Mouse (Mus musculus) small intestine, adult 2 months (tissue): ENCODE results near the gene Banf1. TPM values are rescaled to one million over a fixed set of nuclear protein-coding genes. Genes with fewer than 3 reads are reported as not detected.
A peak's percentile ranks its signal among the peaks of the same experiment; 100 is the strongest.

ENCODE experiments used
- H3K27ac ChIP-seq: fragments of 200-500 bp; 2 replicates; pipeline ENCODE4 v1.5.1; 2012; ENCODE audit warnings: low read depth, low read length, control low read depth, inconsistent platforms; ENCODE audit not compliant: insufficient read depth
- H3K27me3 ChIP-seq: fragments of 200-500 bp; 2 replicates; pipeline ENCODE4 v1.6.1; 2012; ENCODE audit warnings: mild to moderate bottlenecking, moderate library complexity, low read length, inconsistent platforms; ENCODE audit not compliant: control insufficient read depth, insufficient read depth
- H3K36me3 ChIP-seq: fragments of 200-500 bp; 2 replicates; pipeline ENCODE4 v1.6.1; 2012; ENCODE audit warnings: mild to moderate bottlenecking, low read length, control low read depth, inconsistent platforms; ENCODE audit not compliant: control insufficient read depth, insufficient read depth
- H3K4me1 ChIP-seq: fragments of 200-500 bp; 2 replicates; pipeline ENCODE4 v1.6.1; 2012; ENCODE audit warnings: low read length, inconsistent platforms, mixed read lengths; ENCODE audit not compliant: control insufficient read depth, insufficient read depth, insufficient read length
- H3K4me3 ChIP-seq: fragments of 200-500 bp; 2 replicates; pipeline ENCODE4 v1.5.1; 2012; ENCODE audit warnings: low read depth, mild to moderate bottlenecking, control low read depth, inconsistent platforms, low read length, moderate library complexity
- CTCF ChIP-seq: fragments of 200-500 bp; IDR thresholded peaks from 2 replicates; pipeline ENCODE4 v1.5.1; 2012; ENCODE audit warnings: low read depth, mild to moderate bottlenecking, control low read depth, inconsistent platforms, low read length, moderate library complexity, mixed read lengths; ENCODE audit not compliant: insufficient replicate concordance, insufficient read length; ENCODE audit errors: extremely low read depth
- POLR2A ChIP-seq: fragments of 200-500 bp; IDR thresholded peaks from 2 replicates; pipeline ENCODE4 v1.6.1; 2012; ENCODE audit warnings: low read depth, mild to moderate bottlenecking, control low read depth, inconsistent platforms, low read length, moderate library complexity
- WGBS: fragments of 180-500 bp; shearing (Covaris S2); methylation state at CpG from one replicate; pipeline ENCODE4 v1.1.7; 2018; 5-methylcytosine and 5-hydroxymethylcytosine counted together
- polyA plus RNA-seq: library from polyadenylated mRNA; depleted of rRNA; stranded (reverse); fragments of >200 nt; gene quantifications from 2 replicates; pipeline ENCODE4 v1.2.3, GENCODE M21; 2012; rRNA removed

Gene Banf1
- polyA plus RNA-seq, result 63.6 and 100 TPM in 2 replicates

DNA sequence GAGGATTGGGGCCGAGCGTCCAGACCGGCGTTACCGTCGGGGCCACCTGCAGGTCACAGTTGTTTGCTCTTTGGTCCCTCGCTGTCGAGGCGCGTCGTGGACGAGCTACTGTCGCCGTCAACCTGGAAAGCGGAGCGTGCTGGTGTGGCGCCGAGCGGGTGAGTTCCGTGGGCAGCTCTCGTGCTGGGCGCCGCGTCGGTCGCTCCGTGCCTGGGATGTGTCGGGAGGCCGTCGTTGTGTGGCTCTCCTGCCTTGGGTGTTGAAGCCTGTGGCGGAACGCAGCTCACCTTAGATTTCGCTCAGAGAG is at the start of gene Banf1:
Gene Banf1 (minus strand): TSS at position 116 of the 307 bp plus-strand sequence.
- H3K27ac ChIP-seq, result peak within 1 kb of the TSS; percentile 78
- H3K27me3 ChIP-seq, result no peaks in the 10 kb centered on the region
- no peak for TF ChIP-seq POLR2A
- no peak for TF ChIP-seq CTCF
- H3K4me1 ChIP-seq, result peaks cover 18% of the 10 kb centered on the region
- WGBS, result under 1% methylated on average over 33 of the region's 33 CpGs
- peak within 1 kb of the TSS; percentile 94 for H3K4me3 ChIP-seq
- H3K36me3 ChIP-seq, result peaks cover 27% of the 10 kb centered on the region

DNA sequence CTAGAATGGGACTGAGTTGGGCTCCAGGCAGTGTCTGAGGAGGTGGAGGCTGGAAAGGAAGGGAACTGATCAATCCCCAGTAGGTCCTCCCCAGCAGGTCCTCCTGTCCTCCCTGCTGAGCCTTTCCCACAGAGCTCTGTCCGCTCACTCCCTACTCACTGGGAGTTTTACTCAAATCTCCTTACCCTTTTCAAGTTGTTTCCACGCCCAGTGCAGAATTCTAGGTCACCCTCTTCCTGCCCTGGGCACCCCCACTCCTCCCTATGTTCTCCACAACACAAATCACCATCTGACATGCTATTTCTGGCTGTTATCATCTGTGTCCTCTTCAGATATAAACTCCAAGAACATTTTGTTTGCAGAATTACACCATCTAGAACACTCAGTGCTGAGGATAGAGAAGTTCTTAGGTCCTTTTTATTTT is 47.6 kb upstream of the Banf1 start:
- Histone ChIP-seq H3K36me3 (peaks cover 10% of the 10 kb centered on the region), H3K27ac (no peak overlapping the region), H3K4me1 (peaks cover 2% of the 10 kb centered on the region; the same call in 1 of the 2 replicates), H3K27me3 (no peaks in the 10 kb centered on the region), H3K4me3 (no peak overlapping the region)
- TF ChIP-seq CTCF, result no peak
- TF ChIP-seq POLR2A, result no peak
- WGBS, result 82% methylated on average over 2 of the region's 2 CpGs

DNA sequence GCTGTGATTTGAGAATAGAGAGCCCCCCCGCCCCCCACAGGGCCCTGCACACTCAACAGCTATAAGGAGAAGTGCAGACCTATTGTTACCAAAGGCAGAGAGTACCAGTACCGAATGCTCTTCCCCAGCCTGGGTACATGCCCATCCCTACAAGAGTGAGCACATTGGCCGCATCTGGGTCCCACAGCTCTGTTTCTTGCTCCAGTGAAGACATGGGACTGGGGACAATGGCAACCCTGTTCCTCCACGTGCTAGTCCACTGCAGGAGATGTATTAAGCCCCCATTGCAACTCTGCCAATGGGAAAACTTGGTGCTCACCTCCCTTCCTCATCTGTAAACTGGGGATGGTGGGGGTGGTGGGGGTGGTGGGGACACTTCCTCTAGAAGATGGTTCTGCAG is 46.9 kb upstream of the Banf1 start:
- Histone ChIP-seq H3K36me3 (peaks cover 10% of the 10 kb centered on the region), H3K27me3 (no peaks in the 10 kb centered on the region), H3K27ac (no peak overlapping the region), H3K4me1 (peaks cover 3% of the 10 kb centered on the region), H3K4me3 (no peak overlapping the region)
- WGBS, result 85% methylated on average over 4 of the region's 4 CpGs
- TF ChIP-seq CTCF (no peak), POLR2A (no peak)

GRCm38 (mm10) chr19:5411961-5412360 is 45.0 kb upstream of the Banf1 start:
- TF ChIP-seq CTCF (no peak), POLR2A (no peak)
- Histone ChIP-seq H3K27ac (no peak overlapping the region), H3K4me1 (peaks cover 8% of the 10 kb centered on the region), H3K27me3 (no peaks in the 10 kb centered on the region), H3K4me3 (no peak overlapping the region), H3K36me3 (peaks cover 3% of the 10 kb centered on the region; the same call in 1 of the 2 replicates)
- 66% methylated on average over 5 of the region's 5 CpGs for WGBS

GRCm38 (mm10) chr19:5410641-5411040 is 43.7 kb upstream of the Banf1 start:
- Histone ChIP-seq H3K4me3 (no peak overlapping the region), H3K27me3 (no peaks in the 10 kb centered on the region), H3K4me1 (peaks cover 8% of the 10 kb centered on the region), H3K27ac (no peak overlapping the region), H3K36me3 (peaks cover under 1% of the 10 kb centered on the region; the same call in 1 of the 2 replicates)
- 95% methylated on average over 5 of the region's 5 CpGs for WGBS
- TF ChIP-seq CTCF, result no peak
- no peak for TF ChIP-seq POLR2A

GRCm38 (mm10) chr19:5409068-5409467 is 42.1 kb upstream of the Banf1 start:
- no peak for TF ChIP-seq POLR2A
- TF ChIP-seq CTCF, result no peak
- H3K27ac ChIP-seq, result peak overlapping the region; percentile 70
- WGBS, result 75% methylated on average over 5 of the region's 5 CpGs

DNA sequence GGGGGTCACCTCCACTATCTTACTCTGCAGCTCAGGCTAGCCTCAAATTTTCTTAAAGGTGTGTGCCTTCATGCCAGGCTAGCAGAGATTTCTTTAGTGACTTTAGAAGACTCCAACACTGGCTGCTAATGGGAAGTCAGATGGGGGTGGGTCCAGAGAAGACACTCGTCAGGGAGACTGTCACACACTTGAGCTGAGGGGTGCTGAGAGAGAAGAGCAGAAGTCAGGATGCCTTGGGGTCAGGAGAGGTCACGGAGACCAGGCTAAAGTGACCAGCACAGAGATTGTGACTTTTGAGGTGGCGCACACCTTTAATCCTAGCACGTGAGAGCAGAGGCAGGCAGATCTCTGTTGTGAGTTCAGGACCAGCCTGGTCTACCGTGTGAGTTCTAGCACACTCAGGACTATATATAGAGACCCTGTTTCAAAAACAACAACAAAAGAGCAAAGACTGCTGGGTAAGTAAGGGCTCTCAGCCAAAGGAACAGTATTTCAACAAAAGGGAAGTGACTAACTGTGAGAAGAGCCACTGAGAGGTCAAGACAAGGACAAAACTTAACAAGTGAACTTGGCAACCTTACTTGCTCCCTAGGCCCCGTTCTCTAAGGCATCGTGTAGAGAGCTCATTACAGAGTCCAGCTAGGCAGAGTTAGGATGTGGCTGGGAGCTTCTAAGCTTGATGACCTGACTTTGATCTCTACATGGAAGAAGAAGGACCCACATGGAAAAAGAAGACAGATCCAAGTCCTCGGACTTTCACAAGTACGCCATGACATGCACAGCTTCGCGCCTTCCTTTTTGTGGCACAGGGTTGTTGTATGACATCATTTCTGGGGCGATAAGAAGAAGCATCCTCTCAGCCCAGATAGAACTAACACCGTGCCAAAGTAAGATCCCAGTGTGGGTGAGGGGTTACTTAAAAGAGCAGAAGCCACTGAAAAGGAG is 41.4 kb upstream of the Banf1 start:
- 76% methylated on average over 13 of the region's 13 CpGs for WGBS
- no peak overlapping the region for H3K4me3 ChIP-seq
- peaks cover 6% of the 10 kb centered on the region; the same call in 1 of the 2 replicates for H3K4me1 ChIP-seq
- no peaks in the 10 kb centered on the region for H3K36me3 ChIP-seq
- TF ChIP-seq CTCF, result no peak
- no peak for TF ChIP-seq POLR2A
- no peaks in the 10 kb centered on the region for H3K27me3 ChIP-seq
- H3K27ac ChIP-seq, result peak overlapping the region; percentile 97

More at GRCm38 (mm10) chr19:5409068-5409467, 42.1 kb upstream of the Banf1 start:
- peaks cover 6% of the 10 kb centered on the region; the same call in 1 of the 2 replicates for H3K4me1 ChIP-seq
- H3K36me3 ChIP-seq, result no peaks in the 10 kb centered on the region
- no peaks in the 10 kb centered on the region for H3K27me3 ChIP-seq
- H3K4me3 ChIP-seq, result no peak overlapping the region
